Mouse (Mus musculus): ENCODE results near the gene Cbx4. TPM values are rescaled to one million over a fixed set of nuclear protein-coding genes. Genes with fewer than 3 reads are reported as not detected.

The Cbx4 gene
- total and polyA plus RNA-seq, 2 experiments from 2014 or later, result 8.2 to 23.1 TPM

DNA sequence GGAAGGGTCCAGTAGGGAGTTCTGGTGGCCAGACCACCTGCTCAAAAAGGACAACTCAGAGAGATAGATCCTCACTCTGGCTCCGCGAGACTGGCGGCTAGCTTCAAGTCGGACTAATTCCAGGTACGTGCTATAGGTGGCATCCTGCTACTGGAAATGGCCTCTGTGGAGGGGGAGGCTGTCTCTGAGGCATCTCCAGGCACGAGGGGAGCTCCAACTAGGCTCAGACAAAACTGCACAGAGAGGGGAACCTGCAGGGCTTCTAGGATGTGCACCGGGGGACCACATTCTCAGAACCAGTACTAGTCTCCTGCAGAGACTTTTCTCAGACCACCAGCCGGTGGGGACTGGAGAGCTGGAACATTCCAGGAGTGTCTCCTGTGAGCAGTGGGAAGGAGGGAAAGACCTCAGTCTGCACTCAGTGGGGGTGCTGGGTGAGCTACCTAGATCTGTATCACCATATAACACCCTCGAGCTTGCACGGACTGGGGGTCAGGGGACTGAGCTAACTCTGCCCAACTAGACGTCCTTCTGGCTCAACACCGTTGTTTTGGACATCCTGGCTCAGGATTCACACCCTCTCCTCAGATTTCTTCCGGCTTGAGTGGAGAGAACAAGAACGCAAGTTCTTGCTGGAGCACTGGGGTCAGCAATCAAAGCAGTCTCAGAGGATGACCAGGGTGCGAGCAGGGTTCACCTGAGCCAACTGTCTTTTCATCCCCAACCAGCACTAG lies 33.9 kb downstream of the Cbx4 start:
- H3K27me3 ChIP-seq (ENCODE audit: control insufficient read depth, insufficient read depth, low read length), result peaks cover 79% of the 10 kb centered on the region
- 0 out of 2 replicates have a peak, but pooled peaks have one; percentile 13 for ATAC-seq (ENCODE audit: insufficient read depth, low read depth)
- H3K36me3 ChIP-seq (replicated peaks; ENCODE audit: control insufficient read depth, insufficient read depth, low read length), result no peaks in the 10 kb centered on the region
- H3K4me2 ChIP-seq (ENCODE audit: low read depth, low read length), result no peak overlapping the region
- H3K27ac ChIP-seq (ENCODE audit: low read depth), result no peak overlapping the region
- H3K9me3 ChIP-seq (replicated peaks; ENCODE audit: control insufficient read depth, low read length), result no peaks in the 10 kb centered on the region
- 5% methylated on average over 15 of the region's 15 CpGs for WGBS
- TF ChIP-seq CTCF (IDR thresholded peaks at IDR 0.05; ENCODE audit: low read depth) (peak; percentile 70), EP300 (IDR thresholded peaks at IDR 0.05; ENCODE audit: low read depth) (no peak)
- H3K4me1 ChIP-seq (ENCODE audit: control insufficient read depth, insufficient read depth), result peaks cover 25% of the 10 kb centered on the region
- H3K9ac ChIP-seq (replicated peaks; ENCODE audit: low read depth, low read length), result no peak overlapping the region
- no peak overlapping the region for H3K4me3 ChIP-seq (ENCODE audit: low read depth, low read length)
- DNase-seq (ENCODE audit: low spot score), result peak; percentile 54

DNA sequence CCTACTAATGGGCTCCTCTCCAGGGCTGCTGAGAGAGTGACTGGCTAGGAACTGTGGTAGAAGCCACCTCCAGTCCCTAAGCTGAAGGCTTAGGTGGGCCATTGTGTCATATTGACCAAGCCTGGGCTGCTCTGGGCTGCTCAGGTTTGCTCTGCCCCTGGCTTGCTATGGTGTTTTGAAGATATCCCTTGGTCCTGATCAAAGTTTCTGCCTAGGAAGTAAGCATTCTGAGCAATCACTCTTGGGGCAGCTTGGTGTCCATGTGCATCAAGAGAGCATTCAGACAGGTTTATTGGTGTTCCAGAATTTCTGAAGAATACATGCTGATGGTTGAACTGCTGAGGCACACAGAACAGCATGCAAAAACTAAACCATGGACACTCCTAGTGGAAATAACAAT lies 34.6 kb downstream of the Cbx4 start:
- Histone ChIP-seq H3K36me3 (replicated peaks; ENCODE audit: control insufficient read depth, insufficient read depth, low read length) (no peaks in the 10 kb centered on the region), H3K4me3 (ENCODE audit: low read depth, low read length) (no peak overlapping the region), H3K27ac (ENCODE audit: low read depth) (no peak overlapping the region), H3K9me3 (replicated peaks; ENCODE audit: control insufficient read depth, low read length) (no peaks in the 10 kb centered on the region), H3K9ac (replicated peaks; ENCODE audit: low read depth, low read length) (no peak overlapping the region), H3K4me1 (ENCODE audit: control insufficient read depth, insufficient read depth) (peaks cover 31% of the 10 kb centered on the region), H3K27me3 (ENCODE audit: control insufficient read depth, insufficient read depth, low read length) (peaks cover 86% of the 10 kb centered on the region), H3K4me2 (ENCODE audit: low read depth, low read length) (no peak overlapping the region)
- DNase-seq (ENCODE audit: low spot score), result peak; percentile 2
- TF ChIP-seq CTCF (IDR thresholded peaks at IDR 0.05; ENCODE audit: low read depth), result no peak
- TF ChIP-seq EP300 (IDR thresholded peaks at IDR 0.05; ENCODE audit: low read depth), result no peak
- no peak for ATAC-seq (ENCODE audit: insufficient read depth, low read depth)

DNA sequence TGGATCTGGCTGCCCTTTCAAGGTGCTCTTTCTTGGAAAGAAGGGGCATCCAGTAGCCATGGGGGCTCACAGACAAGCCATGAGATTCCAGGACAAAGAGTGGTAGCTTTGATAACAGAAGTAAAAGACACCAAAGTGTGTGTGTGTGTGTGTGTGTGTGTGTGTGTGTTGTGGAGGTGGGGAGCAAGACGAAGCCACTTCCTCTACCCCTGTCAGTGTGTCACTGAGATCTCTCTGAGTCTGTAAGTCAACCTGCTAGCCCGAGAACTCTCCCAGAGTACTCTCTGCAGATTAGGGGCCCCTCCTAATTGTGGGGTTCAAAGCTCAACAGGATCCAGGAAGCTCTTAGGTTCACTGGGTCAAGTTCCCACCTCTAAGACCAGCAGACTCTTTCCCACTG lies 35.7 kb downstream of the Cbx4 start:
- H3K36me3 ChIP-seq (replicated peaks; ENCODE audit: control insufficient read depth, insufficient read depth, low read length), result no peaks in the 10 kb centered on the region
- no peak overlapping the region for H3K27ac ChIP-seq (ENCODE audit: low read depth)
- no peak overlapping the region for H3K4me3 ChIP-seq (ENCODE audit: low read depth, low read length)
- DNase-seq (ENCODE audit: low spot score) (peak; percentile 4), ATAC-seq (ENCODE audit: insufficient read depth, low read depth) (no peak)
- H3K4me1 ChIP-seq (ENCODE audit: control insufficient read depth, insufficient read depth), result peaks cover 25% of the 10 kb centered on the region
- H3K9ac ChIP-seq (replicated peaks; ENCODE audit: low read depth, low read length), result no peak overlapping the region
- no peaks in the 10 kb centered on the region for H3K9me3 ChIP-seq (replicated peaks; ENCODE audit: control insufficient read depth, low read length)
- 2% methylated on average over 2 of the region's 2 CpGs for WGBS
- TF ChIP-seq EP300 (IDR thresholded peaks at IDR 0.05; ENCODE audit: low read depth) (no peak), CTCF (IDR thresholded peaks at IDR 0.05; ENCODE audit: low read depth) (no peak)
- no peak overlapping the region for H3K4me2 ChIP-seq (ENCODE audit: low read depth, low read length)
- peaks cover 91% of the 10 kb centered on the region for H3K27me3 ChIP-seq (ENCODE audit: control insufficient read depth, insufficient read depth, low read length)

DNA sequence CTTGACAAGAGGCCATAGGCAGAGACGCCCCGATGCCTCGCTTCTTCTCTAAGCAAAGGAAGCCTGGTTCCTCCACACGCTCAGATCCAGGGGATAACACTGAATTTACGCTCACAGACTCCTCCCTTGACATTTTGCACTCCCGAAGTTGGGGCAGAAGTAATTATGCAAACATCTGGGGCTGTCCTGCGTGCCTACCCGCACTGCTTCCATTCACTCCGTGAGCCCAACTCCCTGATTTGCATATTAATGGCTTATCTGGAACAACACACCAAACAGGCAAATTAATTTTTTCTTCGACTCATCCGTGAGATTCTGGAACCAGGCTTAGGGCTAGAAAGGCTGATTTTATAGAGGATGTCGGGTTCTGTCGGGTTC lies 37.9 kb downstream of the Cbx4 start:
- peak; percentile 5 for DNase-seq (ENCODE audit: low spot score)
- no peak for TF ChIP-seq CTCF (IDR thresholded peaks at IDR 0.05; ENCODE audit: low read depth)
- TF ChIP-seq EP300 (IDR thresholded peaks at IDR 0.05; ENCODE audit: low read depth), result no peak
- WGBS, result 1% methylated on average over 13 of the region's 13 CpGs
- H3K36me3 ChIP-seq (replicated peaks; ENCODE audit: control insufficient read depth, insufficient read depth, low read length), result no peaks in the 10 kb centered on the region
- H3K9me3 ChIP-seq (replicated peaks; ENCODE audit: control insufficient read depth, low read length), result no peaks in the 10 kb centered on the region
- H3K27me3 ChIP-seq (ENCODE audit: control insufficient read depth, insufficient read depth, low read length), result peaks cover 94% of the 10 kb centered on the region
- H3K27ac ChIP-seq (ENCODE audit: low read depth), result no peak overlapping the region
- no peak for ATAC-seq (ENCODE audit: insufficient read depth, low read depth)
- H3K4me2 ChIP-seq (ENCODE audit: low read depth, low read length), result no peak overlapping the region
- H3K4me1 ChIP-seq (ENCODE audit: control insufficient read depth, insufficient read depth), result peaks cover 14% of the 10 kb centered on the region
- no peak overlapping the region for H3K9ac ChIP-seq (replicated peaks; ENCODE audit: low read depth, low read length)
- H3K4me3 ChIP-seq (ENCODE audit: low read depth, low read length), result 0 out of 2 replicates have a peak overlapping the region, but pooled peaks have one; percentile 6

DNA sequence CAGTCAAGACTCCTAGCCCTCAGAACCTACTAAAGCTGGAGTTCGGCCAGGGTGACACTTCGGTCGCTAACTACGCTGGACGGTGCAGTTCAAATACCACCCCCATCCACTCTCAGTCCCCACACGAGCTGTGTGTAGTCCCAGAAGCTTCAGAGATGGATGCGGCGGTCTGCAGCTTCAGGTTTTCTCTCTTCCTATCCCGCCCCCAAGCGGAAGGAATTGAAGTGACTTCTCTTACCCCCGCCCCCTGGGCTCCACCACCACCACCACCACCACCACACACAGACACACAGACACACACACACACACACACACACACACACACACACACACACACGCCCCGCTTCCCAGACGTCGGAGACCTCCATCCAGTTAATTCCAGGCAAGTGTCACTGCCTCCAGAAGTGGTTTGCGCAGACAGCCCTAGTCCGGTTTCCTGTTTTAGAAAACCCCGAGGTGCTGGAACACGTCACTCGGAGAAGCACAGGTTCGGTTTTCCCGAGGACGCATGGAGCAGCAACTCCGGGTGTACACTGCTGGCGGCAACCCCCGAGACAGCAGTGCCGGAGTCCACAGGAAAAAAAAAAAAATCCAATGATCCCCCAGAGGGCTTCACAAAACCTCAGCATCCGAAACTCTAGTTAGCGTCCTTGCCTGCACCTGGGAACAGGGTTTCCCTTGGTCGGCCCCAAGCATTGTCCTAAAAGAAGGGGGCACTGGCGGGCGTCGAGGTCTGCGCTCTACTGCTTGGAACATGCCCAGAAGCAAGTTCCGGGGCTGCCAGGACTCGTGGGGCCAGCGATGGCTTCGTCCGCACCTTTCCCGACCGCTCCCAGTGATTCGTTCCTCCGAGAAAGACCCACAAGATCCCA lies 38.5 kb downstream of the Cbx4 start:
- H3K4me3 ChIP-seq (ENCODE audit: low read depth, low read length), result peak overlapping the region; percentile 15
- no peak overlapping the region for H3K9ac ChIP-seq (replicated peaks; ENCODE audit: low read depth, low read length)
- peak overlapping the region; percentile 28 for H3K4me2 ChIP-seq (ENCODE audit: low read depth, low read length)
- DNase-seq (ENCODE audit: low spot score) (peak; percentile 63), ATAC-seq (ENCODE audit: insufficient read depth, low read depth) (no peak)
- no peaks in the 10 kb centered on the region for H3K36me3 ChIP-seq (replicated peaks; ENCODE audit: control insufficient read depth, insufficient read depth, low read length)
- H3K27ac ChIP-seq (ENCODE audit: low read depth), result no peak overlapping the region
- H3K4me1 ChIP-seq (ENCODE audit: control insufficient read depth, insufficient read depth), result peaks cover 8% of the 10 kb centered on the region; the same call in 1 of the 2 replicates
- TF ChIP-seq CTCF (IDR thresholded peaks at IDR 0.05; ENCODE audit: low read depth) (peak; percentile 40), EP300 (IDR thresholded peaks at IDR 0.05; ENCODE audit: low read depth) (no peak)
- no peaks in the 10 kb centered on the region for H3K9me3 ChIP-seq (replicated peaks; ENCODE audit: control insufficient read depth, low read length)
- peaks cover 98% of the 10 kb centered on the region for H3K27me3 ChIP-seq (ENCODE audit: control insufficient read depth, insufficient read depth, low read length)
- WGBS, result 1% methylated on average over 42 of the region's 43 CpGs

Data from heart, postnatal 0 days (tissue).